Mouse (Mus musculus): ENCODE data around the gene Prrt1.
A peak's percentile ranks its signal among the peaks of the same experiment; 100 is the strongest.

The Prrt1 gene

GRCm38 (mm10) chr17:34673139-34673538 lies 43.8 kb downstream of the Prrt1 start:
- DNase-seq: no peak

- DNase-seq: no peak
Observed at GRCm38 (mm10) chr17:34674524-34675204, 45.3 kb downstream of the Prrt1 start.

- DNase-seq: peak in 1 of 2 experiments; percentile 59
Observed at GRCm38 (mm10) chr17:34675205-34676092, 46.1 kb downstream of the Prrt1 start.

- DNase-seq: peak; percentile 71 to 74
Observed at GRCm38 (mm10) chr17:34676093-34676460, 46.7 kb downstream of the Prrt1 start.

GRCm38 (mm10) chr17:34676671-34677070 lies 47.3 kb downstream of the Prrt1 start:
- no peak for DNase-seq

GRCm38 (mm10) chr17:34680191-34680590 lies 50.9 kb downstream of the Prrt1 start:
- no peak for DNase-seq

GRCm38 (mm10) chr17:34680621-34681020 lies 51.3 kb downstream of the Prrt1 start:
- no peak for DNase-seq

GRCm38 (mm10) chr17:34681132-34681571 lies 51.8 kb downstream of the Prrt1 start:
- DNase-seq: peak; percentile 66 to 76

- peak in 1 of 2 experiments; percentile 57 for DNase-seq
Observed at GRCm38 (mm10) chr17:34681881-34682536, 52.7 kb downstream of the Prrt1 start.

Measured in kidney, postnatal 36 days (tissue).